Mouse (Mus musculus): Measurements from ENCODE around the gene Entpd8.

Gene Entpd8

GRCm38 (mm10) chr2:25095109-25095850 lies 15.2 kb downstream of the Entpd8 start, which contains the start of gene Noxa1:
Noxa1 (minus strand) TSS chr2:25095149.
- peak; percentile 76 for DNase-seq (ENCODE audit: low spot score)

- no peak for DNase-seq (ENCODE audit: low spot score)
Observed at GRCm38 (mm10) chr2:25098005-25098615, 18.0 kb downstream of the Entpd8 start.

- peak; percentile 55 for DNase-seq (ENCODE audit: low spot score)
Observed at GRCm38 (mm10) chr2:25098956-25099355, 18.9 kb downstream of the Entpd8 start.

- no peak for DNase-seq (ENCODE audit: low spot score)
Observed at GRCm38 (mm10) chr2:25099703-25100102, 19.6 kb downstream of the Entpd8 start.

- no peak for DNase-seq (ENCODE audit: low spot score)
Observed at GRCm38 (mm10) chr2:25104122-25104521, 24.0 kb downstream of the Entpd8 start.

- DNase-seq (ENCODE audit: low spot score): no peak
Observed at GRCm38 (mm10) chr2:25106045-25106444, 25.9 kb downstream of the Entpd8 start.

- no peak for DNase-seq (ENCODE audit: low spot score)
Observed at GRCm38 (mm10) chr2:25109487-25109886, 29.4 kb downstream of the Entpd8 start.

GRCm38 (mm10) chr2:25110505-25111183 lies 30.5 kb downstream of the Entpd8 start:
- DNase-seq (ENCODE audit: low spot score): peak; percentile 56

GRCm38 (mm10) chr2:25111184-25111791 lies 31.2 kb downstream of the Entpd8 start:
- peak; percentile 35 for DNase-seq (ENCODE audit: low spot score)

GRCm38 (mm10) chr2:25114308-25114707 lies 34.2 kb downstream of the Entpd8 start:
- no peak for DNase-seq (ENCODE audit: low spot score)

- no peak for DNase-seq (ENCODE audit: low spot score)
Observed at GRCm38 (mm10) chr2:25115442-25115841, 35.3 kb downstream of the Entpd8 start.

- no peak for DNase-seq (ENCODE audit: low spot score)
Observed at GRCm38 (mm10) chr2:25120963-25121362, 40.9 kb downstream of the Entpd8 start.

GRCm38 (mm10) chr2:25122666-25123065 lies 42.6 kb downstream of the Entpd8 start:
- DNase-seq (ENCODE audit: low spot score): no peak

GRCm38 (mm10) chr2:25123527-25123926 lies 43.4 kb downstream of the Entpd8 start:
- DNase-seq (ENCODE audit: low spot score): no peak

GRCm38 (mm10) chr2:25124411-25124810 lies 44.3 kb downstream of the Entpd8 start:
- DNase-seq (ENCODE audit: low spot score): no peak

GRCm38 (mm10) chr2:25125146-25125545 lies 45.0 kb downstream of the Entpd8 start:
- DNase-seq (ENCODE audit: low spot score): no peak

GRCm38 (mm10) chr2:25126011-25127010 lies 46.2 kb downstream of the Entpd8 start:
- peak; percentile 90 for DNase-seq (ENCODE audit: low spot score)

- peak; percentile 85 for DNase-seq (ENCODE audit: low spot score)
Observed at GRCm38 (mm10) chr2:25127206-25127605, 47.1 kb downstream of the Entpd8 start.

- DNase-seq (ENCODE audit: low spot score): no peak
Observed at GRCm38 (mm10) chr2:25128072-25128471, 48.0 kb downstream of the Entpd8 start.

- DNase-seq (ENCODE audit: low spot score): no peak
Observed at GRCm38 (mm10) chr2:25131601-25132000, 51.5 kb downstream of the Entpd8 start.

Measured in embryo, embryonic 10 days (tissue).